Mouse (Mus musculus): ENCODE measurements around the gene Rbm34. TPM values are rescaled to one million over a fixed set of nuclear protein-coding genes. Genes with fewer than 3 reads are reported as not detected.

Gene Rbm34
- polyA plus RNA-seq, 1 experiment from 2014 or later = 22.2 TPM

DNA sequence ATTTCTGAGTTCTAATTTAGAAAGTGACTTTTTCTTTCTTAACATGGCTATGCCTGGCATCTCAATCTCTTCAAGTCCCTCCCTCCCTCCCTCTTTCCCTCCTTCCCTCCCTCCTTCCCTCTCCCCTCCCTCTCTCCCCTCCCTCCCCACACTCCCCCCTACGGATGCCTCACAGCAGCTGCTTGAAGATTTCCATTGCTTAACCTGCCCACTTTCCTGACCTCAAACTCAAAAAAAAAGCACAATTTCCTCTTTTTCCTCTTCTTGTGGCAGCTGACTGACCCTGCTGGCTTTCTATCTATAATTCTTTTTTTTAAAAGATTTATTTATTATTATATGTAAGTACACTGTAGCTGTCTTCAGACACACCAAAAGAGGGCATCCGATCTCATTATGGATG, 69.8 kb downstream of the Rbm34 start:
- Histone ChIP-seq H3K27me3 (no peaks in the 10 kb centered on the region), H3K9me3 (no peaks in the 10 kb centered on the region), H3K36me3 (no peaks in the 10 kb centered on the region), H3K9ac (no peak overlapping the region), H3K4me2 (no peak overlapping the region), H3K4me1 (peaks cover 5% of the 10 kb centered on the region; the same call in 1 of the 2 replicates), H3K4me3 (no peak overlapping the region), H3K27ac (no peak overlapping the region)
- 50% methylated on average over 2 of the region's 2 CpGs for WGBS
- no peak for ATAC-seq (ENCODE audit: insufficient number of reproducible peaks, low FRiP score, low TSS enrichment, low read depth)

Other genes with a start within 250 kb of the Rbm34 start
- 184 and 185 TPM in 2 replicates for gene Tomm20, start 25.2 kb downstream of the Rbm34 start, polyA plus RNA-seq (2015; fragmentation: Nextera tagmentation; extraction: Ambion mirVana)
- gene Pard3, start 92.8 kb upstream of the Rbm34 start, polyA plus RNA-seq (2015; fragmentation: Nextera tagmentation; extraction: Ambion mirVana) = 31.4 and 37.8 TPM in 2 replicates